Mouse (Mus musculus) forebrain, embryonic 16.5 days (tissue): ENCODE data around the gene Aip. TPM values are rescaled to one million over a fixed set of nuclear protein-coding genes. Genes with fewer than 3 reads are reported as not detected.

Experiments
- ATAC-seq: fragments of 200-750 bp; cut with Nextera tagmentation; 2 replicates; pipeline ENCODE4 v1.8.0; 2017; ENCODE audit warnings: mild to moderate bottlenecking, moderate library complexity
- H3K27ac ChIP-seq: fragments of 300-500 bp; sonication (generic); 2 replicates; pipeline ENCODE4 v1.5.1; 2014; ENCODE audit warnings: low read length, control low read depth
- H3K27me3 ChIP-seq: fragments of 300-500 bp; sonication (generic); replicated peaks from 2 replicates; pipeline ENCODE4 v1.6.1; 2014; ENCODE audit warnings: low read length; ENCODE audit not compliant: control insufficient read depth, insufficient read depth
- H3K36me3 ChIP-seq: fragments of 300-500 bp; sonication (generic); 2 replicates; pipeline ENCODE4 v1.6.1; 2014; ENCODE audit not compliant: control insufficient read depth, insufficient read depth
- H3K4me1 ChIP-seq: fragments of 300-500 bp; sonication (generic); replicated peaks from 2 replicates; pipeline ENCODE4 v1.6.1; 2014; ENCODE audit warnings: low read length; ENCODE audit not compliant: control insufficient read depth, insufficient read depth
- H3K4me2 ChIP-seq: fragments of 300-500 bp; sonication (generic); 2 replicates; pipeline ENCODE4 v1.6.1; 2014; ENCODE audit warnings: mild to moderate bottlenecking, low read length, control low read depth
- H3K4me3 ChIP-seq: fragments of 300-500 bp; sonication (generic); replicated peaks from 2 replicates; pipeline ENCODE4 v1.5.1; 2014; ENCODE audit warnings: mild to moderate bottlenecking, low read length, control low read depth
- H3K9ac ChIP-seq: fragments of 300-500 bp; sonication (generic); replicated peaks from 2 replicates; pipeline ENCODE4 v1.6.1; 2014; ENCODE audit warnings: low read depth, low read length, control low read depth
- H3K9me3 ChIP-seq: fragments of 300-500 bp; sonication (generic); 2 replicates; pipeline ENCODE4 v1.6.1; 2016; ENCODE audit warnings: low read length; ENCODE audit not compliant: control insufficient read depth
- WGBS: fragments of 180-500 bp; shearing (Covaris S2); extraction: QIAGEN DNeasy Blood & Tissue Kit; methylation state at CpG from one replicate; pipeline ENCODE4 v1.1.7; 2014; 5-methylcytosine and 5-hydroxymethylcytosine counted together
- polyA plus RNA-seq: library from polyadenylated mRNA; unstranded; fragments of >200 nt; fragmentation: Nextera tagmentation; extraction: Ambion mirVana; gene quantifications from 2 replicates; pipeline ENCODE4 v1.2.1, GENCODE M21; 2015

Aip gene
- polyA plus RNA-seq, 1 experiment from 2014 or later, result 91.6 TPM

- H3K27ac ChIP-seq, result peak overlapping the region; percentile 28; the same call in 1 of the 2 replicates
- peaks cover 22% of the 10 kb centered on the region for H3K4me1 ChIP-seq
- peaks cover 6% of the 10 kb centered on the region; the same call in 1 of the 2 replicates for H3K36me3 ChIP-seq
- H3K27me3 ChIP-seq, result no peaks in the 10 kb centered on the region
- WGBS, result 38% methylated on average over 9 of the region's 9 CpGs
- peak overlapping the region; percentile 91 for H3K9ac ChIP-seq
- no peaks in the 10 kb centered on the region for H3K9me3 ChIP-seq
- H3K4me2 ChIP-seq, result peak overlapping the region; percentile 96
- peak overlapping the region; percentile 88 for H3K4me3 ChIP-seq
- peak; percentile 5 for ATAC-seq
Observed at GRCm38 (mm10) chr19:4147782-4148490, 22.3 kb upstream of the Aip start.

GRCm38 (mm10) chr19:4147022-4147405 lies 21.4 kb upstream of the Aip start:
- Histone ChIP-seq H3K4me2 (no peak overlapping the region), H3K27ac (no peak overlapping the region), H3K4me1 (peaks cover 22% of the 10 kb centered on the region), H3K9me3 (no peaks in the 10 kb centered on the region), H3K36me3 (peaks cover 6% of the 10 kb centered on the region; the same call in 1 of the 2 replicates), H3K9ac (no peak overlapping the region), H3K4me3 (no peak overlapping the region), H3K27me3 (no peaks in the 10 kb centered on the region)
- WGBS, result 35% methylated on average over 3 of the region's 3 CpGs
- ATAC-seq, result no peak

GRCm38 (mm10) chr19:4146366-4147021 lies 20.8 kb upstream of the Aip start:
- H3K4me3 ChIP-seq, result no peak overlapping the region
- no peak for ATAC-seq
- no peak overlapping the region for H3K4me2 ChIP-seq
- H3K27me3 ChIP-seq, result no peaks in the 10 kb centered on the region
- peaks cover 22% of the 10 kb centered on the region for H3K4me1 ChIP-seq
- WGBS, result 68% methylated on average over 12 of the region's 12 CpGs
- no peak overlapping the region for H3K27ac ChIP-seq
- peaks cover 6% of the 10 kb centered on the region; the same call in 1 of the 2 replicates for H3K36me3 ChIP-seq
- no peak overlapping the region for H3K9ac ChIP-seq
- no peaks in the 10 kb centered on the region for H3K9me3 ChIP-seq

GRCm38 (mm10) chr19:4145936-4146335 lies 20.3 kb upstream of the Aip start:
- H3K9me3 ChIP-seq, result no peaks in the 10 kb centered on the region
- no peak overlapping the region for H3K27ac ChIP-seq
- peaks cover 3% of the 10 kb centered on the region; the same call in 1 of the 2 replicates for H3K36me3 ChIP-seq
- no peak for ATAC-seq
- H3K4me3 ChIP-seq, result no peak overlapping the region
- H3K4me2 ChIP-seq, result no peak overlapping the region
- WGBS, result 85% methylated on average over 5 of the region's 5 CpGs
- H3K9ac ChIP-seq, result no peak overlapping the region
- no peaks in the 10 kb centered on the region for H3K27me3 ChIP-seq
- H3K4me1 ChIP-seq, result peaks cover 22% of the 10 kb centered on the region

GRCm38 (mm10) chr19:4144550-4145498 lies 19.2 kb upstream of the Aip start:
- H3K4me1 ChIP-seq, result peaks cover 18% of the 10 kb centered on the region
- no peaks in the 10 kb centered on the region for H3K36me3 ChIP-seq
- no peak overlapping the region for H3K9ac ChIP-seq
- no peaks in the 10 kb centered on the region for H3K9me3 ChIP-seq
- 85% methylated on average over 16 of the region's 16 CpGs for WGBS
- no peak overlapping the region for H3K4me2 ChIP-seq
- no peak for ATAC-seq
- H3K27ac ChIP-seq, result no peak overlapping the region
- no peaks in the 10 kb centered on the region for H3K27me3 ChIP-seq
- no peak overlapping the region for H3K4me3 ChIP-seq

- peaks cover 7% of the 10 kb centered on the region for H3K4me1 ChIP-seq
- ATAC-seq, result no peak
- H3K27me3 ChIP-seq, result no peaks in the 10 kb centered on the region
- H3K9me3 ChIP-seq, result no peaks in the 10 kb centered on the region
- H3K36me3 ChIP-seq, result no peaks in the 10 kb centered on the region
- WGBS, result 83% methylated on average over 7 of the region's 7 CpGs
- no peak within 1 kb of the TSS for H3K4me2 ChIP-seq
- no peak within 1 kb of the TSS for H3K4me3 ChIP-seq
- no peak within 1 kb of the TSS for H3K9ac ChIP-seq
- H3K27ac ChIP-seq, result no peak within 1 kb of the TSS; the same call in 1 of the 2 replicates
Observed at GRCm38 (mm10) chr19:4143759-4144268, 18.2 kb upstream of the Aip start, which contains the start of gene Cabp4. Cabp4 (minus strand) TSS chr19:4144033.

GRCm38 (mm10) chr19:4142416-4143173 lies 16.9 kb upstream of the Aip start:
- no peaks in the 10 kb centered on the region for H3K36me3 ChIP-seq
- H3K4me2 ChIP-seq, result no peak overlapping the region
- no peaks in the 10 kb centered on the region for H3K27me3 ChIP-seq
- ATAC-seq, result no peak
- 90% methylated on average over 18 of the region's 18 CpGs for WGBS
- H3K27ac ChIP-seq, result no peak overlapping the region
- H3K4me3 ChIP-seq, result no peak overlapping the region
- no peaks in the 10 kb centered on the region for H3K9me3 ChIP-seq
- peaks cover 1% of the 10 kb centered on the region for H3K4me1 ChIP-seq
- H3K9ac ChIP-seq, result no peak overlapping the region

GRCm38 (mm10) chr19:4140147-4140546 lies 14.5 kb upstream of the Aip start:
- Histone ChIP-seq H3K4me2 (no peak overlapping the region), H3K4me3 (no peak overlapping the region), H3K27ac (no peak overlapping the region), H3K9me3 (no peaks in the 10 kb centered on the region), H3K36me3 (no peaks in the 10 kb centered on the region), H3K27me3 (no peaks in the 10 kb centered on the region), H3K4me1 (no peaks in the 10 kb centered on the region), H3K9ac (no peak overlapping the region)
- WGBS, result 78% methylated on average over 6 of the region's 6 CpGs
- ATAC-seq, result no peak
